Mouse (Mus musculus) olfactory bulb, adult 2 months (tissue): ENCODE measurements around the gene Dusp27.

ENCODE experiments used
- CTCF ChIP-seq: fragments of 200-500 bp; IDR thresholded peaks from 2 replicates; pipeline ENCODE4 v1.5.1; 2012; ENCODE audit warnings: low read depth, mild to moderate bottlenecking, low read length, moderate library complexity; ENCODE audit not compliant: insufficient read depth
- POLR2A ChIP-seq: fragments of 200-500 bp; IDR thresholded peaks from 2 replicates; pipeline ENCODE4 v1.6.1; 2012; ENCODE audit warnings: mild to moderate bottlenecking, low read depth, low read length, moderate library complexity; ENCODE audit not compliant: insufficient read depth

DNA sequence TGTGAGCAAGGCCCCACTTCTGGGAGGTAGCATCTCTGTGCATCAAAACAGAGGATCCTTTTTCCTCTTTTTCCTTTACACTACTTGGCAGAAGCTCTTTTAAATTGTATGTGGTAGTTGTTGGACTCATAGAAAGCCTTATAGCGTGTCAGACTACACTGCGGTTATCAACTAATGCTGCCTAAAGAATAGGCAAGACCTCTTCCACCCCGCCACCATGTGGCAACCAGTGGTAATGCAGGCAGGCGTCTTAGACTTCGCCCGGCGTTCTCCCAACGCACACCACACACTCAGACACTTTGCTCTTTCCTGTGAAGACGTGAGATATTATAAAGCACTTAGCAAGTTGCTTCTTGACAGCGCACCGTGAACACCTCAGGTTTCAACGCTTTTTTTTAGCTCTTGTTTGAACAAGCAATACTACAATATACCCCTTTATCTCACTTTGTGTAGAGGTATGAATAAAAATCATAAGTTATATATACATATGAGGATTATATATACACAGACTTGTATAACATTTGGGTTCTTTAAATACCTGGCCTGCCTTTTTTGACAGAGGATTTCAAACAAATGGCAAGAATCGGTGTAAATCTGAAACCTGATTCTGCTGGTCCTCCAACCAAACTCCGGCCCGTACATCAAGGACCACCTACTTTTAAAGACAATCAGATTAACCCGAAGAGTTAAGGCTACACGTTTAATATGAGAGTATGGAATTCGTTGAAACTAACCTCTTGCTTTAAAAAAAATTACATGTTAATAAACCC lies 25.8 kb upstream of the Dusp27 start:
- TF ChIP-seq CTCF (peak; percentile 86), POLR2A (no peak)
